Mouse (Mus musculus): ENCODE results near the gene Myom1. TPM values are rescaled to one million over a fixed set of nuclear protein-coding genes. Genes with fewer than 3 reads are reported as not detected.

Myom1 gene
- polyA plus RNA-seq, 1 experiment, result not detected

DNA sequence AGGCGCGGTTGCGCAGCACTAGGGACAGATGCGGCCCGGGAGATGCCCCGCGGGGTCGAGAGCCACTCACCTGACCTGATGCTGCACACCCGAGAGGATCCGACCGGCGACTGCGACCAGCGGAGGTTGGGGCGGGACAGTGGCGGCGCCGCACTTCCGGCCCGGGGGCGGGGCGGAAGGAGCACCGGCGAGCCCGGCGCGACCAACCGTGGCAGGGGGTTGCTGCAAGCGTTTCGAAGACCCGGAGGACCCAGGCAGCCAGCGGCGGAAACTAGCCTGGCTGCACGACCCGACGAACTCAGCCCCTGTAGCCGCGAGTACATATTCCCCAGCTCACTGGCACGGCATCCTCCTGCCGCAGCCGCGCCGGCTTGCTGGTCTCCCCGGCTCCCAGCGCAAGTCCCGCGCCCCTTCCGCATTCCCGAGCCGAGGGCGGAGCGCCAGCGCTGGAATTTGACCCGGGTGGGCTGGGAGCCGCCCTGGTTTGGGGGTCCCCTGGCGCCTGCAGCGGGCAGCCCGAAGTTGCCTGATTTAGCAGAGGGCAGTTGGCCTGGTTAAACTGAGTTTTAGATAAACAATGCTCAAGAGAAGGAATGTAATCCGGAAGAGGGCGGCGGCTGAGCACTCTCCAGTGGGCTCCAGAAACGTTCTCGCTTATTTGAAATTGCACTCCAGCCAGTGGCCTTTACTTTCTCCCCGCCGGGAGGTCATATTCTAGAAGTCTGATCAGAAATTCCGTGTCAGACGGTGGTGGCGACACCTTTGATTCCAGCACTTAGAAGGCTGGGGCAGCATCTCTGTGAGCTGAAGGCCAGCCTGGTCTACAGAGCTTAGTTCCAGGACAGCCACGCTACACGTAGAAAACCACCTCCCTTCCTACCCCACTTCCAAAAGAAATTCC lies 11.8 kb upstream of the Myom1 start:
- Histone ChIP-seq H3K36me3 (ENCODE audit: control insufficient read depth) (peaks cover 41% of the 10 kb centered on the region), H3K4me1 (ENCODE audit: control insufficient read depth) (peaks cover 34% of the 10 kb centered on the region), H3K4me3 (replicated peaks) (peak overlapping the region; percentile 70), H3K9me3 (ENCODE audit: control insufficient read depth, low read length) (no peaks in the 10 kb centered on the region), H3K27me3 (ENCODE audit: control insufficient read depth) (no peaks in the 10 kb centered on the region)
- no peak for TF ChIP-seq TAL1 (IDR thresholded peaks at IDR 0.05; ENCODE audit: low read length)

DNA sequence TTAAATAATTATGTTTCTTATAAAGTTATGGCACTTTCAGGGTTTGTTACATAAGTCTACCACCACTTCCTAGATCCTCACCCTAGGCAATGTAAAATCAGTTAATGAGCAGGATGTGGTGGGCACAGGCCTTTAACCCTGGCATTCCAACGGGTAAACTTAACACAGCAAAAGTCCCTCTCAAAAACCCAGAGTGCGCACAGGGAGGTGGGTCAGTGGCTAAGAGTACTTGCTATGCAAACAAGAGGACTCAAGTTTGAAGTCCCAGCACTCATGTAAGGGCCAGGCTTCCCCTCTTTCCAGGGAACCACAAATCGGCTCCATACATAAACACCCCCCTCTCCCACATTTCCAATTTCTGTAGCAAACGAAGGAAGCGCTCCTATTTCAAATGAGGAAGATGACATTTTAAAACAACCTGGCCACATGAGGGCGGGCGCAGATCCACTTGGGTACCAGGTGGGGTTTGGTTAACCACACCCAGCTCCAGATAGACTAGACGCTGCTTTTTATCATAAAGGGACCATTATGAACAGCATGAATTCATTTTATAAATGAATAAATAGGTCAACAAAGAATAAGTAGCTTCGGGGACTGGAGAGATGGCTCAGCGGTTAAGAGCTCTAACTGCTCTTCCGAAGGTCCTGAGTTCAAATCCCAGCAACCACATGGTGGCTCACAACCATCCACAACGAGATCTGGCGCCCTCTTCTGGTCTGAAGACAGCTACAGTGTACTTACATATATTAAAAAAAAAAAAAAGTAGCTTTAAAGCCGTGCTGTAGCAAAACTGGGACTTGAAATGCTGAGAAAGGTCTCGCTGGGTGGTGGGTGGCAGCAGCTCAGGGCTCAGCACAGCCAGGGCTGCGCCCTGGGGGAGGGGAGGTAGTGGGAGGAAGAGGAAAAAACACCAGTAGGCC lies 10.5 kb upstream of the Myom1 start:
- Histone ChIP-seq H3K27me3 (ENCODE audit: control insufficient read depth) (no peaks in the 10 kb centered on the region), H3K36me3 (ENCODE audit: control insufficient read depth) (peaks cover 52% of the 10 kb centered on the region), H3K9me3 (ENCODE audit: control insufficient read depth, low read length) (no peaks in the 10 kb centered on the region), H3K4me1 (ENCODE audit: control insufficient read depth) (peaks cover 34% of the 10 kb centered on the region), H3K4me3 (replicated peaks) (peak overlapping the region; percentile 70)
- no peak for TF ChIP-seq TAL1 (IDR thresholded peaks at IDR 0.05; ENCODE audit: low read length)
- TF ChIP-seq GATA1 (IDR thresholded peaks at IDR 0.05; ENCODE audit: low read length), result no peak

DNA sequence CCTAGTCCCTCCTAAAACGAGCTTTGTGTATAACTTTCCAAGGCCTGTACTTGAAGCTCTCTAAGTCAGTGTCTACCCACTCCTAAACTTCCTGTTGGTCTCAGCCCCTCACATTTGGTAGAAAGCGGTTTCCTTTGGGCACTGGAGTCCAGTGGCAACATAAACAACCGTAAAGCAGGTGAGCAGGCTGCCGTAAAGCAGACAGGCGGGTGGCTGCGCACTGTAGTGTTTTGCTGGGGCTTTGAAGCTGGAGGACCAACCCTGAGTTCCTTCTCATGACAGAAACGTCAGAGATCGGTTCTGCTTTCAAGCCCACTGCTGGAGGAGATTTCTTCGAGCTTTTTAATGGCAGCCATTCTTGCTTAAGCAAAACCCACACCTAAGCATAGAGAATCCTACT lies 9.8 kb upstream of the Myom1 start:
- TF ChIP-seq TAL1 (IDR thresholded peaks at IDR 0.05; ENCODE audit: low read length) (no peak), GATA1 (IDR thresholded peaks at IDR 0.05; ENCODE audit: low read length) (no peak)
- Histone ChIP-seq H3K27me3 (ENCODE audit: control insufficient read depth) (no peaks in the 10 kb centered on the region), H3K4me1 (ENCODE audit: control insufficient read depth) (peaks cover 34% of the 10 kb centered on the region), H3K4me3 (replicated peaks) (no peak overlapping the region), H3K9me3 (ENCODE audit: control insufficient read depth, low read length) (no peaks in the 10 kb centered on the region), H3K36me3 (ENCODE audit: control insufficient read depth) (peaks cover 55% of the 10 kb centered on the region)

DNA sequence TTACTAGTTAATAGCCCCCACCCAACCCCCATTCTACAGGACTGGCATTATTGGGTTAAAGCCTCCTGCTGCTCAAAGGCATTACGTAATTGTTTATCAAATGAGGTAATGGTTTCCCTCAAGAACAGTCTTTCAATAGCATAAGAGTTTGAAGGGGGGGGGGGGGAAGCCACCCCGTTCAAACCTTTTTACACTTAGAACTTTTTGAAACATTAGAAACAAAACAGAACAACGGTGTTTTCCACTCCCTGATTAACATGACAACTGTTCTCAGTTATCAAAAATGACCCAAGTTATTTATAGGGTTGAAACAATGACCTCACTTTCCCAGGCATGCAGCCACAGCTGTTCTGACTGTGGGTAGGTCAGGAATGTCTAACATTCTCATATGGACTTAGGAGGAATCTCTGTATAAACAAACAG lies 9.0 kb upstream of the Myom1 start:
- H3K4me1 ChIP-seq (ENCODE audit: control insufficient read depth), result peaks cover 39% of the 10 kb centered on the region
- no peak overlapping the region for H3K4me3 ChIP-seq (replicated peaks)
- H3K27me3 ChIP-seq (ENCODE audit: control insufficient read depth), result no peaks in the 10 kb centered on the region
- peaks cover 58% of the 10 kb centered on the region for H3K36me3 ChIP-seq (ENCODE audit: control insufficient read depth)
- TF ChIP-seq GATA1 (IDR thresholded peaks at IDR 0.05; ENCODE audit: low read length) (no peak), TAL1 (IDR thresholded peaks at IDR 0.05; ENCODE audit: low read length) (no peak)
- H3K9me3 ChIP-seq (ENCODE audit: control insufficient read depth, low read length), result no peaks in the 10 kb centered on the region

DNA sequence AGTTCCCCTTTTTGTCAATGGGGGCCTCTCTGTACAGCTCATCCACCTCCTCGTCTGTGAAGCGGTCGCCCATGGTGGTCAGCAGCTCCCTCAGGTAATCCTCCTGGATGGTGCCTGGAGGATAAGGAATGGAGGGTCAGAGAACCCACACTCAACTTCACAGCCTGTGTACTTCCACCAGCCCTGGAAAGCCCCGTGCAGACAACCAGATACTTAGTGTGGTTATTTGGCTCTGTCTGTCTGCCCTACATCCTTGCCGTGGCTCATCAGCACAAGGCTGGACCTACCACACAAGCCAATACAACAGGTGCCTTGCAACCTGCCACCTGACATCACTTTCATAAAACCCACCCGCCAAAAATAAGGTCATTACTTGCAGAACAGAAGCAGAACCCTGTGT lies 7.8 kb upstream of the Myom1 start:
- H3K27me3 ChIP-seq (ENCODE audit: control insufficient read depth), result no peaks in the 10 kb centered on the region
- H3K36me3 ChIP-seq (ENCODE audit: control insufficient read depth), result peaks cover 65% of the 10 kb centered on the region
- H3K4me3 ChIP-seq (replicated peaks), result no peak overlapping the region
- peaks cover 34% of the 10 kb centered on the region for H3K4me1 ChIP-seq (ENCODE audit: control insufficient read depth)
- TF ChIP-seq GATA1 (IDR thresholded peaks at IDR 0.05; ENCODE audit: low read length), result no peak
- TF ChIP-seq TAL1 (IDR thresholded peaks at IDR 0.05; ENCODE audit: low read length), result no peak
- H3K9me3 ChIP-seq (ENCODE audit: control insufficient read depth, low read length), result no peaks in the 10 kb centered on the region

DNA sequence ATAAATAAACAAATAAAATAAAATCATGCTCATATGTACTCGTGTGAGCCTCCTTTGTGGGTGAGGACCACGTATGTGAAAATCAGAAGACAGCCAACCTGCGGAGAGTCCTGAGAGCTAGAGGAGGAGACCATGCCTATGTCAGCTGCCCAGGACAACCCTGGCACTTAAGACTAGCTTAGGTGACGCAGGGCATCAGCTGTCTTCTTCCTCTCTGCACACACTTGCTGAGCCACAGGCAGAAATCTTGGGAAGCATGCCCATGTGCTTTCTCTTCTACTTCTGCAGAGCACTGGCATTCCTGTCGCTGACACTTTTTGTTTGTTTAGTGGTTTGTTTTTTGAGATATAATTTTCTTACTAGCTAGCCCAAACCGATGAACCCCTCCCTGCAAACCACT lies 6.9 kb upstream of the Myom1 start:
- no peak for TF ChIP-seq GATA1 (IDR thresholded peaks at IDR 0.05; ENCODE audit: low read length)
- TF ChIP-seq TAL1 (IDR thresholded peaks at IDR 0.05; ENCODE audit: low read length), result no peak
- H3K9me3 ChIP-seq (ENCODE audit: control insufficient read depth, low read length), result no peaks in the 10 kb centered on the region
- peaks cover 34% of the 10 kb centered on the region for H3K4me1 ChIP-seq (ENCODE audit: control insufficient read depth)
- H3K36me3 ChIP-seq (ENCODE audit: control insufficient read depth), result peaks cover 70% of the 10 kb centered on the region
- no peaks in the 10 kb centered on the region for H3K27me3 ChIP-seq (ENCODE audit: control insufficient read depth)
- no peak overlapping the region for H3K4me3 ChIP-seq (replicated peaks)

DNA sequence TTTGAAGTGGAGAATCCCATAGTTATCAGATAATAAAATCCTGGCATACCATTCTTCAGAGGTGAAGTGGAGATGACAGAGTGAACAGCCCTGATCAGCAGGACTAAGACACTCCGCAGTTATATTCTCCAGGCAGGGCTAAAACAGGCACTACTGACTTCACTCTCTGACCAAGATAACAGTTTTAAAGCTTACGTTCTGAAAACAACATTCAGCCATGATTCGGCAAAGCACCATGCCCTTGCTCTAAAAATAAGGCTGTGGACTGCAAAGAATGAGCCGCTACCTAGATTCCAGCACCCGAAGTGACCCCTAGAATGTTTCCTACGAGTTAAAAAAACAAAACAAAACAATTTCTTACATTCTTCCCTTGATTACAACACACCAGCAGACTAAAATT lies 4.6 kb upstream of the Myom1 start:
- Histone ChIP-seq H3K27me3 (ENCODE audit: control insufficient read depth) (no peaks in the 10 kb centered on the region), H3K4me1 (ENCODE audit: control insufficient read depth) (peaks cover 28% of the 10 kb centered on the region), H3K4me3 (replicated peaks) (no peak overlapping the region), H3K36me3 (ENCODE audit: control insufficient read depth) (peaks cover 58% of the 10 kb centered on the region), H3K9me3 (ENCODE audit: control insufficient read depth, low read length) (no peaks in the 10 kb centered on the region)
- no peak for TF ChIP-seq GATA1 (IDR thresholded peaks at IDR 0.05; ENCODE audit: low read length)
- no peak for TF ChIP-seq TAL1 (IDR thresholded peaks at IDR 0.05; ENCODE audit: low read length)

DNA sequence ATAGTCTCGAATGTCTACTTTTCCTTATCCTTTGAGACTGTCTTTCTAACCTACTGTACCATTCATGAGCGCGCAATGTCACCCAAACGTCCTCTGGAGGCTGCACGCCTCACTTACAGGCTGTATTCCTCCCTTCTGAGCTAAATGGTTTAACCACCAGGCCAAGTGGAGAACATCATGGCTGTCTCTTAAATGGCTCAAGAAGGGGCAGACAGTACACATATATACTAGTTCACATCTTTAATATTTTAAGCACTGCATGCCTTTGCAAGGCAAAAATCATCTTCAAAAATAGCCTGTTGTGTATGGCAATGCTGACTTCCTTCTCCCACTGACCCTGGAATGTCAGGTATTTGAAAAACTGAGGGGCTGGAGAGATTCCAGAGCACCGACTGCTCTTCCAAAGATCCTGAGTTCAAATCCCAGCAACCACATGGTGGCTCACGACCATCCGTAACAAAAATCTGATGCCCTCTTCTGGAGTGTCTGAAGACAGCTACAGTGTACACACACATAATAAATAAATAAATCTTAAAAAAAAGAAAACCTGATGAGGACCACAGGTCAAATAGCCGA lies 3.9 kb upstream of the Myom1 start:
- TF ChIP-seq TAL1 (IDR thresholded peaks at IDR 0.05; ENCODE audit: low read length), result no peak
- TF ChIP-seq GATA1 (IDR thresholded peaks at IDR 0.05; ENCODE audit: low read length), result no peak

DNA sequence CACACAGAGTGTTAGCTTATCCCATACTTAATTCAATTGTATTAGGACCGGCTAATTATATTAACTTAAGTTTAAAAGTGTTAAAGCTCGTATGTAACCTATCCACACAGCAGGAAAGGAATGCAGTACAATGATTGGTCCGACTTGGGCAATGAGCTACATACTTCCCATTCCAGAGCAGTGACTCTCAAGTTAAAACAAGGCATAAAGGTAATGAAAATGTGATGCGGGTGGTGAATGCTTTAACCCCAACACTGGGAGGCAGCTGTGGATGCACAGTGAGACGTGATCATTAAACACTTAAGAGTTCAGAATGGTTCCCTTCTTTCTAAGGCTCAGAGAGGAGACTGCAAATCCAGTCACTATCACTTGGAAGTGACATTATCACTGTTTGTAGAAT lies 3.2 kb upstream of the Myom1 start:
- H3K36me3 ChIP-seq (ENCODE audit: control insufficient read depth), result peaks cover 45% of the 10 kb centered on the region
- TF ChIP-seq GATA1 (IDR thresholded peaks at IDR 0.05; ENCODE audit: low read length), result no peak
- TF ChIP-seq TAL1 (IDR thresholded peaks at IDR 0.05; ENCODE audit: low read length), result no peak
- peaks cover 42% of the 10 kb centered on the region for H3K4me1 ChIP-seq (ENCODE audit: control insufficient read depth)
- no peak overlapping the region for H3K4me3 ChIP-seq (replicated peaks)
- H3K27me3 ChIP-seq (ENCODE audit: control insufficient read depth), result no peaks in the 10 kb centered on the region
- H3K9me3 ChIP-seq (ENCODE audit: control insufficient read depth, low read length), result no peaks in the 10 kb centered on the region

More for the DNA sequence above, 3.9 kb upstream of the Myom1 start:
- Histone ChIP-seq H3K4me1 (ENCODE audit: control insufficient read depth) (peaks cover 35% of the 10 kb centered on the region), H3K9me3 (ENCODE audit: control insufficient read depth, low read length) (no peaks in the 10 kb centered on the region), H3K4me3 (replicated peaks) (no peak overlapping the region), H3K36me3 (ENCODE audit: control insufficient read depth) (peaks cover 52% of the 10 kb centered on the region), H3K27me3 (ENCODE audit: control insufficient read depth) (no peaks in the 10 kb centered on the region)

Measured in erythroblast, embryonic 14.5 days (primary cell).